23 mouse cellular contexts compared by ENCODE assay signal in genomic region chr9:103168771-103169170, GRCm38 (mm10). TPM values are rescaled to one million over a fixed set of nuclear protein-coding genes. Genes with fewer than 3 reads are reported as not detected.
DNase-seq lines count a peak whose midpoint lies in the region; ATAC-seq lines count a peak whose summit lies in the region.
"Had no signal": no experiment of that assay in that cellular context is flagged by ENCODE, and none has a peak within 500 bp of the region (broad histone marks: within the 10 kb centered on the region; RNA-seq: fewer than 3 reads in every experiment).

No protein-coding gene starts in this region.

- no peak overlapping the region for H3K4me2 ChIP-seq in forebrain, embryonic 16.5 days (ENCODE audit: low read length)
- H3K4me2 ChIP-seq: embryonic facial prominence, embryonic 12.5 days; embryonic facial prominence, embryonic 15.5 days; heart, embryonic 13.5 days; hindbrain, embryonic 12.5 days had no signal

- ATAC-seq in forebrain, embryonic 16.5 days = no peak
- ATAC-seq: Patski had no signal

- 0 out of 2 replicates have a peak, but pooled peaks cover 2% of the 10 kb centered on the region for H3K4me1 ChIP-seq in forebrain, embryonic 16.5 days (replicated peaks; ENCODE audit: control insufficient read depth, insufficient read depth, low read length)
- H3K4me1 ChIP-seq: embryonic facial prominence, embryonic 12.5 days; embryonic facial prominence, embryonic 15.5 days; hindbrain, embryonic 12.5 days had no signal

- H3K36me3 ChIP-seq in forebrain, embryonic 16.5 days (ENCODE audit: control insufficient read depth, insufficient read depth) = peaks cover 9% of the 10 kb centered on the region; the same call in 1 of the 2 replicates
- H3K36me3 ChIP-seq: embryonic facial prominence, embryonic 12.5 days; embryonic facial prominence, embryonic 15.5 days; G1E; heart, embryonic 10.5 days; heart, embryonic 13.5 days had no signal

- no peaks in the 10 kb centered on the region for H3K27me3 ChIP-seq in forebrain, embryonic 16.5 days (replicated peaks; ENCODE audit: control insufficient read depth, insufficient read depth, low read length)
- H3K27me3 ChIP-seq: embryonic facial prominence, embryonic 12.5 days; embryonic facial prominence, embryonic 15.5 days; hindbrain, embryonic 12.5 days; Patski had no signal

- H3K9ac ChIP-seq in forebrain, embryonic 16.5 days (replicated peaks; ENCODE audit: low read depth, low read length) = no peak overlapping the region
- H3K9ac ChIP-seq: embryonic facial prominence, embryonic 12.5 days; embryonic facial prominence, embryonic 15.5 days; heart, embryonic 13.5 days; hindbrain, embryonic 12.5 days had no signal

- peak; percentile 45 to 56 for DNase-seq in frontal cortex, postnatal 36 days (ENCODE audit: low spot score in 2 of 2)
- no peak for DNase-seq in frontal cortex, postnatal 25 days (ENCODE audit: low spot score in 2 of 2)
- peak; percentile 33 to 56 for DNase-seq in left cerebral cortex, adult 18-20 months (ENCODE audit: low spot score in 2 of 2)
- no peak for DNase-seq in left cerebral cortex, adult 11 months (ENCODE audit: low spot score)
- DNase-seq in right cerebral cortex, adult 18-20 months = peak; percentile 58
- no peak for DNase-seq in right cerebral cortex, postnatal 4 days
- DNase-seq: adrenal gland, postnatal 10 days; adrenal gland, postnatal 36 days; B cell, adult 2 months; cerebellum, adult 11 months; cerebellum, adult 2 months; cerebellum, adult 9-11 months; gastrocnemius, postnatal 10 days; gastrocnemius, postnatal 36 days; heart, adult 2 months had no signal

- WGBS in forebrain, embryonic 16.5 days = 62% methylated on average over 7 of the region's 7 CpGs

- H3K9me3 ChIP-seq in forebrain, embryonic 16.5 days (ENCODE audit: control insufficient read depth, low read length) = no peaks in the 10 kb centered on the region
- H3K9me3 ChIP-seq: embryonic facial prominence, embryonic 12.5 days; embryonic facial prominence, embryonic 15.5 days; G1E; heart, embryonic 10.5 days; heart, embryonic 13.5 days; hindbrain, embryonic 12.5 days had no signal

- H3K4me3 ChIP-seq in forebrain, embryonic 16.5 days (replicated peaks; ENCODE audit: low read length) = no peak overlapping the region
- H3K4me3 ChIP-seq: embryonic facial prominence, embryonic 12.5 days; embryonic facial prominence, embryonic 15.5 days; heart, adult 2 months; heart, embryonic 10.5 days; heart, embryonic 13.5 days; hindbrain, embryonic 12.5 days had no signal

- H3K27ac ChIP-seq in forebrain, embryonic 16.5 days (ENCODE audit: low read length) = no peak overlapping the region
- H3K27ac ChIP-seq: embryonic facial prominence, embryonic 12.5 days; embryonic facial prominence, embryonic 15.5 days; heart, adult 2 months; heart, embryonic 10.5 days; heart, embryonic 13.5 days; hindbrain, embryonic 12.5 days had no signal

RNA-seq across cellular contexts. Expression of gene Srprb, which starts 33.2 kb away (rescaled TPM):
- total RNA-seq in left cerebral cortex, adult 18-20 months (2021) = 10 to 100 TPM; 20.8 to 22.5 TPM
- 52.5 and 55.9 TPM in 2 replicates for polyA plus RNA-seq in forebrain, embryonic 16.5 days (2015; fragmentation: Nextera tagmentation; extraction: Ambion mirVana)

RNA-seq across cellular contexts. Expression of gene Rab6b, which starts 57.2 kb away (rescaled TPM):
- 100 to 1,000 TPM; 566 to 572 TPM for total RNA-seq in left cerebral cortex, adult 18-20 months (2021)
- 63.6 and 77.9 TPM in 2 replicates for polyA plus RNA-seq in forebrain, embryonic 16.5 days (2015; fragmentation: Nextera tagmentation; extraction: Ambion mirVana)
- polyA plus RNA-seq: G1E had no signal

Comparison
In these comparisons a context has a peak if more than half of its experiments do, and no peak if none do; other contexts are left out.
1. DNase-seq: peak in frontal cortex, postnatal 36 days (2 of 2), left cerebral cortex, adult 18-20 months (2 of 2) and right cerebral cortex, adult 18-20 months (single experiment); none in frontal cortex, postnatal 25 days (0 of 2), left cerebral cortex, adult 11 months (single experiment) and right cerebral cortex, postnatal 4 days (single experiment).